Mouse (Mus musculus) hindbrain, embryonic 13.5 days (tissue): ENCODE data around the gene Phlda3. TPM values are rescaled to one million over a fixed set of nuclear protein-coding genes. Genes with fewer than 3 reads are reported as not detected.
A peak's percentile ranks its signal among the peaks of the same experiment; 100 is the strongest.

Experiments
- ATAC-seq: fragments of 200-750 bp; cut with Nextera tagmentation; 2 replicates; pipeline ENCODE4 v1.8.0; 2017; ENCODE audit warnings: moderate TSS enrichment; ENCODE audit not compliant: low FRiP score
- H3K27ac ChIP-seq: fragments of 300-500 bp; sonication (generic); 2 replicates; pipeline ENCODE4 v1.5.1; 2015; ENCODE audit warnings: inconsistent platforms, mild to moderate bottlenecking, moderate library complexity
- H3K27me3 ChIP-seq: fragments of 300-500 bp; sonication (generic); 2 replicates; pipeline ENCODE4 v1.6.1; 2015; ENCODE audit warnings: mild to moderate bottlenecking, inconsistent platforms
- H3K36me3 ChIP-seq: fragments of 300-500 bp; sonication (generic); 2 replicates; pipeline ENCODE4 v1.6.1; 2015; ENCODE audit warnings: mild to moderate bottlenecking, inconsistent platforms
- H3K4me1 ChIP-seq: fragments of 300-500 bp; sonication (generic); replicated peaks from 2 replicates; pipeline ENCODE4 v1.6.1; 2015; ENCODE audit warnings: inconsistent platforms
- H3K4me2 ChIP-seq: fragments of 300-500 bp; sonication (generic); 2 replicates; pipeline ENCODE4 v1.6.1; 2015; ENCODE audit warnings: inconsistent platforms, mild to moderate bottlenecking, moderate library complexity
- H3K4me3 ChIP-seq: fragments of 300-500 bp; sonication (generic); 2 replicates; pipeline ENCODE4 v1.5.1; 2015; ENCODE audit warnings: mild to moderate bottlenecking, inconsistent platforms
- H3K9ac ChIP-seq: fragments of 300-500 bp; sonication (generic); 2 replicates; pipeline ENCODE4 v1.6.1; 2015; ENCODE audit warnings: mild to moderate bottlenecking, inconsistent platforms
- H3K9me3 ChIP-seq: fragments of 300-500 bp; sonication (generic); 2 replicates; pipeline ENCODE4 v1.6.1; 2016; ENCODE audit warnings: inconsistent platforms
- WGBS: fragments of 180-500 bp; shearing (Covaris S2); methylation state at CpG from one replicate; pipeline ENCODE4 v1.1.7; 2015; 5-methylcytosine and 5-hydroxymethylcytosine counted together
- polyA plus RNA-seq: library from polyadenylated mRNA; unstranded; fragments of >200 nt; fragmentation: Nextera tagmentation; extraction: Ambion mirVana; gene quantifications from 2 replicates; pipeline ENCODE4 v1.2.1, GENCODE M21; 2015

The Phlda3 gene
- polyA plus RNA-seq, 1 experiment from 2014 or later = 20.6 TPM

GRCm38 (mm10) chr1:135800192-135800950 is 34.5 kb downstream of the Phlda3 start:
- H3K9ac ChIP-seq = no peak overlapping the region
- peak; percentile 62; the same call in 1 of the 2 replicates for ATAC-seq
- 46% methylated on average over 8 of the region's 8 CpGs for WGBS
- no peak overlapping the region for H3K4me2 ChIP-seq
- 0 out of 2 replicates have a peak overlapping the region, but pooled peaks have one; percentile 12 for H3K27ac ChIP-seq
- H3K4me1 ChIP-seq = peaks cover 17% of the 10 kb centered on the region
- H3K4me3 ChIP-seq = no peak overlapping the region
- no peaks in the 10 kb centered on the region for H3K36me3 ChIP-seq
- H3K9me3 ChIP-seq = no peaks in the 10 kb centered on the region
- 0 out of 2 replicates have a peak, but pooled peaks cover 15% of the 10 kb centered on the region for H3K27me3 ChIP-seq

GRCm38 (mm10) chr1:135807546-135807945 is 41.6 kb downstream of the Phlda3 start:
- no peaks in the 10 kb centered on the region for H3K4me1 ChIP-seq
- H3K4me3 ChIP-seq = no peak overlapping the region
- no peak overlapping the region for H3K9ac ChIP-seq
- 63% methylated on average over 10 of the region's 10 CpGs for WGBS
- H3K36me3 ChIP-seq = no peaks in the 10 kb centered on the region
- no peak overlapping the region for H3K27ac ChIP-seq
- no peaks in the 10 kb centered on the region for H3K9me3 ChIP-seq
- H3K27me3 ChIP-seq = peaks cover 19% of the 10 kb centered on the region; the same call in 1 of the 2 replicates
- no peak overlapping the region for H3K4me2 ChIP-seq
- ATAC-seq = no peak

- Histone ChIP-seq H3K27me3 (peaks cover 16% of the 10 kb centered on the region; the same call in 1 of the 2 replicates), H3K27ac (no peak overlapping the region), H3K9ac (no peak overlapping the region), H3K36me3 (no peaks in the 10 kb centered on the region), H3K4me3 (no peak overlapping the region), H3K9me3 (no peaks in the 10 kb centered on the region), H3K4me2 (no peak overlapping the region), H3K4me1 (peaks cover 9% of the 10 kb centered on the region; the same call in 1 of the 2 replicates)
- WGBS = 88% methylated on average over 2 of the region's 2 CpGs
- ATAC-seq = no peak
These were observed 44.3 kb downstream of the Phlda3 start for GRCm38 (mm10) chr1:135810180-135810579.

- H3K4me1 ChIP-seq = peaks cover 9% of the 10 kb centered on the region; the same call in 1 of the 2 replicates
- ATAC-seq = peak; percentile 50; the same call in 1 of the 2 replicates
- no peak overlapping the region for H3K4me2 ChIP-seq
- H3K27me3 ChIP-seq = peaks cover 18% of the 10 kb centered on the region
- no peak overlapping the region for H3K4me3 ChIP-seq
- H3K9ac ChIP-seq = no peak overlapping the region
- no peaks in the 10 kb centered on the region for H3K9me3 ChIP-seq
- H3K27ac ChIP-seq = no peak overlapping the region
- 37% methylated on average over 7 of the region's 7 CpGs for WGBS
- no peaks in the 10 kb centered on the region for H3K36me3 ChIP-seq
These were observed 45.2 kb downstream of the Phlda3 start for GRCm38 (mm10) chr1:135811016-135811646.

- no peak overlapping the region for H3K4me3 ChIP-seq
- no peak overlapping the region for H3K9ac ChIP-seq
- no peak overlapping the region for H3K27ac ChIP-seq
- WGBS = 89% methylated on average over 3 of the region's 3 CpGs
- no peak for ATAC-seq
- H3K36me3 ChIP-seq = no peaks in the 10 kb centered on the region
- H3K4me2 ChIP-seq = no peak overlapping the region
- H3K27me3 ChIP-seq = peaks cover 29% of the 10 kb centered on the region
- H3K4me1 ChIP-seq = peaks cover 9% of the 10 kb centered on the region; the same call in 1 of the 2 replicates
- H3K9me3 ChIP-seq = no peaks in the 10 kb centered on the region
These were observed 46.3 kb downstream of the Phlda3 start for GRCm38 (mm10) chr1:135812205-135812604.

- H3K9me3 ChIP-seq = no peaks in the 10 kb centered on the region
- ATAC-seq = no peak
- H3K4me2 ChIP-seq = no peak overlapping the region
- H3K36me3 ChIP-seq = no peaks in the 10 kb centered on the region
- H3K27ac ChIP-seq = no peak overlapping the region
- no peak overlapping the region for H3K9ac ChIP-seq
- 43% methylated on average over 2 of the region's 2 CpGs for WGBS
- peaks cover 9% of the 10 kb centered on the region; the same call in 1 of the 2 replicates for H3K4me1 ChIP-seq
- H3K4me3 ChIP-seq = no peak overlapping the region
- peaks cover 33% of the 10 kb centered on the region for H3K27me3 ChIP-seq
These were observed 46.7 kb downstream of the Phlda3 start for GRCm38 (mm10) chr1:135812618-135813017.

DNA sequence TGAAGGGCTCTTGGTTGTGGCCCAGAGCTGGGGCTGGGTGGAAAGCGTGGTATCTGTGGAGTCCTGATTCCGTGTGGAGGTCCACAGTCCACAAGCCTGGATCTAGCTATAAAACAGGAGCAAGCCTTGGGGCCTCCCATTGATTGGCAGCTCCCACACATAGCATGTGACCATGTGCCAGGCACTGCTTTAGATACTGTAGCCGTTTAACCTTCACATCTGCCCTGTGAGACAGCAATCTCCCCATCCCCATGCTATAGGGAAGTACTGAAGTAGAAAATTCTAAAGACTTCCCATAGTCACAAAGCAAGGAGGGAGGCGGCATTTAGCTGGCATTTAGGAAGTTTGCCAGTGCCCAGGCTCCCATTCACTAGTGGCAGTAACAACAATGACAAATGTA is 47.2 kb downstream of the Phlda3 start:
- no peak overlapping the region for H3K4me3 ChIP-seq
- ATAC-seq = no peak
- no peak overlapping the region for H3K27ac ChIP-seq
- peaks cover 10% of the 10 kb centered on the region; the same call in 1 of the 2 replicates for H3K4me1 ChIP-seq
- no peaks in the 10 kb centered on the region for H3K36me3 ChIP-seq
- H3K27me3 ChIP-seq = peaks cover 38% of the 10 kb centered on the region
- H3K9ac ChIP-seq = no peak overlapping the region
- H3K9me3 ChIP-seq = no peaks in the 10 kb centered on the region
- no peak overlapping the region for H3K4me2 ChIP-seq
- 62% methylated on average over 4 of the region's 4 CpGs for whole genome bisulfite sequencing

- peaks cover 17% of the 10 kb centered on the region for H3K4me1 ChIP-seq
- no peaks in the 10 kb centered on the region for H3K36me3 ChIP-seq
- no peak for ATAC-seq
- H3K27me3 ChIP-seq = peaks cover 46% of the 10 kb centered on the region
- 82% methylated on average over 5 of the region's 5 CpGs for WGBS
- no peak overlapping the region for H3K27ac ChIP-seq
- H3K4me3 ChIP-seq = no peak overlapping the region
- H3K9me3 ChIP-seq = no peaks in the 10 kb centered on the region
- H3K4me2 ChIP-seq = no peak overlapping the region
- no peak overlapping the region for H3K9ac ChIP-seq
These were observed 47.9 kb downstream of the Phlda3 start for GRCm38 (mm10) chr1:135813687-135814395.

GRCm38 (mm10) chr1:135814531-135814930 is 48.6 kb downstream of the Phlda3 start:
- no peak overlapping the region for H3K4me3 ChIP-seq
- no peak for ATAC-seq
- 87% methylated on average over 5 of the region's 5 CpGs for WGBS

GRCm38 (mm10) chr1:135817595-135817994 is 51.7 kb downstream of the Phlda3 start:
- Histone ChIP-seq H3K4me2 (no peak overlapping the region), H3K27me3 (peaks cover 76% of the 10 kb centered on the region), H3K27ac (no peak overlapping the region), H3K4me1 (peaks cover 22% of the 10 kb centered on the region), H3K4me3 (0 out of 2 replicates have a peak overlapping the region, but pooled peaks have one; percentile 2), H3K9ac (no peak overlapping the region), H3K36me3 (no peaks in the 10 kb centered on the region), H3K9me3 (no peaks in the 10 kb centered on the region)
- WGBS = 75% methylated on average over 4 of the region's 4 CpGs
- ATAC-seq = no peak

More at GRCm38 (mm10) chr1:135814531-135814930, 48.6 kb downstream of the Phlda3 start:
- H3K4me1 ChIP-seq = peaks cover 22% of the 10 kb centered on the region
- H3K36me3 ChIP-seq = no peaks in the 10 kb centered on the region
- no peaks in the 10 kb centered on the region for H3K9me3 ChIP-seq
- H3K27me3 ChIP-seq = peaks cover 52% of the 10 kb centered on the region
- H3K9ac ChIP-seq = no peak overlapping the region
- H3K4me2 ChIP-seq = no peak overlapping the region
- no peak overlapping the region for H3K27ac ChIP-seq

DNA sequence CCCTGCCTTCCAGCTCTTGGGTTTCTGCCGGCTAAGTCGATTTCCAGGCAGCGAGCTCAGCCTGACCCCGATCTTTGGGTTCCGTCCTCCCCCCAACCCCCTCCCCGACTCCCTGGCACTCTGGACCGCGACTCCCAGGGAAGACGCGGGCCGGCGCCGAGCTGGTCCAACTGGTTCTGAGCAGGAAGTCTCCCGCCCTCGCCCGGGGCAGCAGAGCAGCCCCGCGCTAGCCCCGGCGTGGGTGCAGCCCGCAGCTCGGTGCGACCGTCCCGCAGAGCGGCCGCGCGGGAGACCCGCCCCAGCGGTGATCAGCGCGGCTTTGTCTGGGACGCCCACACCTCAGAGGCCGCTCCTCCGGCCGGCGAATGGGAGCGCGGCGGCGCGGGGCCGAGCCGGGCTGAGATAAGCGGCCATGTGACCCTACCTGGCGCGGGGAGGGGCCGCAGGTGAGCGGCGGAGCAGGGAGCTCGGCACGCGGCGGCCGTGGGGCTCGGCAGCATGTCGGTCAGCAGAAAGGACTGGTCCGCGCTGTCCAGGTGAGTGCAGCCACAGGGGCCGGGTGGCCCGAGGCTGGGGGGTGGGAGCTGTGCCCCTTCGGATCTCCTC is 52.7 kb downstream of the Phlda3 start, which contains the start of gene Lad1:
Lad1 (plus strand) TSS at position 118 of the 606 bp plus-strand sequence.
- Histone ChIP-seq H3K9me3 (no peaks in the 10 kb centered on the region), H3K27me3 (peaks cover 80% of the 10 kb centered on the region), H3K4me2 (peak within 1 kb of the TSS; percentile 95), H3K4me1 (peaks cover 13% of the 10 kb centered on the region), H3K9ac (peak within 1 kb of the TSS; percentile 77), H3K27ac (no peak within 1 kb of the TSS), H3K36me3 (no peaks in the 10 kb centered on the region), H3K4me3 (peak within 1 kb of the TSS; percentile 60)
- peak; percentile 52 for ATAC-seq
- WGBS = under 1% methylated on average over 63 of the region's 63 CpGs
